Mouse (Mus musculus) stomach, embryonic 14.5 days (tissue): Measurements from ENCODE around the gene Rabgap1l. TPM values are rescaled to one million over a fixed set of nuclear protein-coding genes. Genes with fewer than 3 reads are reported as not detected.

Source experiments
- ATAC-seq: fragments of 200-750 bp; cut with Nextera tagmentation; 2 replicates; pipeline ENCODE4 v1.8.0; 2017; ENCODE audit warnings: low read depth, moderate TSS enrichment; ENCODE audit not compliant: insufficient number of reproducible peaks, insufficient read depth, low FRiP score
- H3K27ac ChIP-seq: fragments of 300-500 bp; sonication (generic); 2 replicates; pipeline ENCODE4 v1.5.1; 2014; ENCODE audit warnings: mild to moderate bottlenecking, low read length, moderate library complexity, mixed read lengths
- H3K27me3 ChIP-seq: fragments of 300-500 bp; sonication (generic); 2 replicates; pipeline ENCODE4 v1.6.1; 2014; ENCODE audit warnings: low read length, control low read depth, mixed read lengths; ENCODE audit not compliant: control insufficient read depth, insufficient read depth
- H3K36me3 ChIP-seq: fragments of 300-500 bp; sonication (generic); 2 replicates; pipeline ENCODE4 v1.6.1; 2014; ENCODE audit warnings: mild to moderate bottlenecking, control low read depth, low read length, moderate library complexity, mixed read lengths; ENCODE audit not compliant: control insufficient read depth, insufficient read depth
- H3K4me1 ChIP-seq: fragments of 300-500 bp; sonication (generic); 2 replicates; pipeline ENCODE4 v1.6.1; 2014; ENCODE audit warnings: low read length, control low read depth, mixed read lengths; ENCODE audit not compliant: control insufficient read depth, insufficient read depth
- H3K4me2 ChIP-seq: fragments of 300-500 bp; sonication (generic); replicated peaks from 2 replicates; pipeline ENCODE4 v1.6.1; 2014; ENCODE audit warnings: low read depth, low read length, control low read depth
- H3K4me3 ChIP-seq: fragments of 300-500 bp; sonication (generic); 2 replicates; pipeline ENCODE4 v1.5.1; 2014; ENCODE audit warnings: low read depth, low read length, control low read depth
- H3K9ac ChIP-seq: fragments of 300-500 bp; sonication (generic); replicated peaks from 2 replicates; pipeline ENCODE4 v1.6.1; 2014; ENCODE audit warnings: low read depth, mild to moderate bottlenecking, control low read depth, low read length, moderate library complexity, mixed read lengths
- H3K9me3 ChIP-seq: fragments of 300-500 bp; sonication (generic); 2 replicates; pipeline ENCODE4 v1.6.1; 2016; ENCODE audit warnings: low read depth, low read length, control low read depth; ENCODE audit not compliant: control insufficient read depth
- WGBS: fragments of 180-500 bp; shearing (Covaris S2); extraction: QIAGEN DNeasy Blood & Tissue Kit; methylation state at CpG from one replicate; pipeline ENCODE4 v1.1.7; 2014; 5-methylcytosine and 5-hydroxymethylcytosine counted together
- polyA plus RNA-seq: library from polyadenylated mRNA; unstranded; fragments of >200 nt; fragmentation: Nextera tagmentation; extraction: Ambion mirVana; gene quantifications from 2 replicates; pipeline ENCODE4 v1.2.1, GENCODE M21; 2014

The Rabgap1l gene
- polyA plus RNA-seq, 1 experiment from 2014 or later = 26.7 TPM

GRCm38 (mm10) chr1:160704596-160704995, 88.4 kb downstream of the Rabgap1l start:
- no peak overlapping the region for H3K9ac ChIP-seq
- no peak overlapping the region for H3K4me2 ChIP-seq
- H3K27me3 ChIP-seq = no peaks in the 10 kb centered on the region
- 92% methylated on average over 2 of the region's 2 CpGs for WGBS
- no peaks in the 10 kb centered on the region for H3K9me3 ChIP-seq
- no peak overlapping the region for H3K27ac ChIP-seq
- no peaks in the 10 kb centered on the region for H3K36me3 ChIP-seq
- H3K4me1 ChIP-seq = no peaks in the 10 kb centered on the region
- no peak for ATAC-seq
- no peak overlapping the region for H3K4me3 ChIP-seq

- 97% methylated on average over 6 of the region's 6 CpGs for WGBS
- no peaks in the 10 kb centered on the region for H3K9me3 ChIP-seq
- ATAC-seq = no peak
Observed at GRCm38 (mm10) chr1:160703813-160704212, 89.2 kb downstream of the Rabgap1l start.

DNA sequence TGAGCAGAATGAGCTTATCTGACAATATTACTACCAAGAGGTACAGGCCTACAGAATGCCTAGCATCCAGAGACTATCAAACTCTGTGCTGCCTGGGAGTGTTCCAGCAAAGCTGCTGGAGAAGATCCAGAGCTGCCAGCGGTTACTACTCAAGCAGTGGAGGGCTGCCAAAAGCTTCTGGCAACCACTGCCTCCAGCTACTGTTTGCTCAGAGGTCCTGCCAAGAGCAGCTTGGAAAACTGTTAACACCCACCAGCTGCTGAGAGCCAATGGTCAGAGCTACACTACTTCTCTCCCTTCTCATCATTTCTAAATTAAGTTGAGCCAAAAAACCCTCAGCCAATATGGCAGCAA, 99.9 kb downstream of the Rabgap1l start:
- Histone ChIP-seq H3K27me3 (no peaks in the 10 kb centered on the region), H3K4me3 (no peak overlapping the region), H3K36me3 (no peaks in the 10 kb centered on the region), H3K9ac (no peak overlapping the region), H3K4me1 (no peaks in the 10 kb centered on the region), H3K9me3 (no peaks in the 10 kb centered on the region), H3K4me2 (no peak overlapping the region), H3K27ac (no peak overlapping the region)
- 28% methylated on average over 1 of the region's 1 CpGs for WGBS
- ATAC-seq = peak; percentile 87; the same call in 1 of the 2 replicates

More at GRCm38 (mm10) chr1:160703813-160704212, 89.2 kb downstream of the Rabgap1l start:
- H3K27ac ChIP-seq = no peak overlapping the region
- H3K27me3 ChIP-seq = no peaks in the 10 kb centered on the region
- H3K4me1 ChIP-seq = no peaks in the 10 kb centered on the region
- H3K9ac ChIP-seq = no peak overlapping the region
- no peak overlapping the region for H3K4me2 ChIP-seq
- no peaks in the 10 kb centered on the region for H3K36me3 ChIP-seq
- no peak overlapping the region for H3K4me3 ChIP-seq

DNA sequence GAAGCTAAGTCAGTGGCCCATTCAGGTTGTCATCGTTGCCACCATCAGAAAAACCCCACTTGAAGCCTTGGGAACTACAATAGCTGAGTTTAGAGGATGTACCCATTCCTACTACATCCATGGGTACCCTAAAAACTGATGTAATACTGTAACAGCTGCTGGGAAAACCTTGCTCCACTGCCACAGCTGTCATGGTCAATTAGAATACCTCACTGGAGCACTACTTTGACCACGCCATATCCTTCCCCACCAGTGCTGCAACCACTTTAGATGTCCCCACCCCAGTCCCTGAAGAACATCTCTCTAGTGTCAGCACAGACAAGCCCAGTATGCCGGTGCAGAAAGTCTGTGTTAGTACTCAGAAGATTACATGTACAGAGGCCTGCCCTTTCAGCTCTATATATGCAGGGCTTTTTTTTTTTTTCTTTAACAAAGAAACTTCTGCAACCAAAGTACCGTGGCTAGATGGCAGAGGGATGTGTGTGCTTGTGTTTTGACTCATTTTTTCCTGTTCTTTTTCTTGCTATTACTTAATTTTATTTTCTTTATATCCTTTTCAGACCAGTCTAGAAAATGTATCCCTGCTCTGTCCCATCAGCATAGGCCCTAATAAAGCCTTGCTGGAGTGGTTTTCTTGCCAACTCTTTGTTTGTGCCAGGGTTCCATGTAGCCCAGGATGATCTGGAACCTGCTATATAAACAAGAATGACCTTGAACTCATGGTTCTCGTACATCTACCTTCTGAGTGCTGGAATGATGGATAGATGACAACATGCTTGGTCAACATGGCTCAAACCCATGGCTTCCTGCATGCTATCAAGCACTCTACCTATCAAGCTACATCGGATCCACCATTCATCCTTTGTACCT, 100.6 kb downstream of the Rabgap1l start:
- H3K9ac ChIP-seq = no peak overlapping the region
- ATAC-seq = no peak
- no peak overlapping the region for H3K4me3 ChIP-seq
- H3K9me3 ChIP-seq = no peaks in the 10 kb centered on the region
- no peak overlapping the region for H3K4me2 ChIP-seq
- no peaks in the 10 kb centered on the region for H3K4me1 ChIP-seq
- no peaks in the 10 kb centered on the region for H3K27me3 ChIP-seq
- no peak overlapping the region for H3K27ac ChIP-seq
- H3K36me3 ChIP-seq = no peaks in the 10 kb centered on the region
- WGBS = 80% methylated on average over 6 of the region's 6 CpGs

DNA sequence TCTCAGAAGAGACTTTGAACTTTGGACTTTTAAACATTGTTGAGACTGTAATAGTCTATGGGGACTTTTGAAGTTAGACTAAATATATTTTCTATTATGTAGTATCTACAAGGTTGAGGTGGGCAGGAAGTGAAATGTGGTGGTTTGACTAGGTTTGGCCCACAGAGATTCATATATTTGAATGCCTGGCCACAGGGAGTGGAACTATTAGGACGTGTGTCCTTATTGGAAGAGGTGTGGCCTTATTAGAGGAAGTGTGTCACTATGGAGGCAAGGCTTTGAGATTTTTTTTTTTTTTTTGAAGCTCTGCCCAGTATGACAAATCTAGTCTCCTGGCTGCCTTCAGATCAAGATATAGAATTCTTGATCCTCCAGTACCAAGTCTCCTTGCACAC, 101.8 kb downstream of the Rabgap1l start:
- no peaks in the 10 kb centered on the region for H3K4me1 ChIP-seq
- no peaks in the 10 kb centered on the region for H3K36me3 ChIP-seq
- no peak overlapping the region for H3K4me2 ChIP-seq
- H3K4me3 ChIP-seq = no peak overlapping the region
- no peak overlapping the region for H3K9ac ChIP-seq
- 84% methylated on average over 1 of the region's 1 CpGs for whole genome bisulfite sequencing
- no peak overlapping the region for H3K27ac ChIP-seq
- no peaks in the 10 kb centered on the region for H3K27me3 ChIP-seq
- H3K9me3 ChIP-seq = peaks cover 3% of the 10 kb centered on the region; the same call in 1 of the 2 replicates
- no peak for ATAC-seq

DNA sequence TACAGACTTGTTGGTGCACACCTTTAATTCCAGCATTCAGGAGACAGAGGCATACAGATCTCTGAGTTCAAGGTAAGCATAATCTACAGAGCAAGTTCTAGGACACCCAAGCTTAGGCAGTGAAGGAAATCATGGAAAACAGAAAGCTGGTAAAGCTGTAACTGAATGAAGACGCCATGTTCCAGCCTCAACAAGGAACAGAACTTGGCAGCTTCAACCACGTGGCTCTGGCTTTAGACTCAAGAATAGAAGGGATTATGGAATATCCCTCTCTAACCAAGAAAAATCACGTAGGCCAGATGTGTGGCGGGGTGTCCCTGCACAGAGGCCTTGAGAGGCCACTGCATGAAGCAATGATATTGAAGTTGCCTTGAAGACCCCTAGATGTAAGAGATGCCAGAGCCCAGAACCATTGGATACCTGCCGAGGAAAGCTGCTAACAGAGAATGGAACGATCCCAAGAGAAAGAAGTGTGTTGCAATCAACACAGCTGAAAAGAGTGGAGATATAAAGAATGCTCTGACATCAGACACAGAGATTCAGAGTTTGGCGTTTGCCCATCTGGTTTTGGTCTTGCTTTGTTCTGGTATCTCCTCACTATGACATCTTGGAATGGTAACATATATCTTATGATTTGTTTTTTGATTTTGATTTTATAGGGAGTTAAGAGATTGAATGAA, 102.4 kb downstream of the Rabgap1l start:
- Histone ChIP-seq H3K4me3 (no peak overlapping the region), H3K36me3 (no peaks in the 10 kb centered on the region), H3K27ac (no peak overlapping the region), H3K9ac (no peak overlapping the region), H3K4me1 (no peaks in the 10 kb centered on the region), H3K27me3 (no peaks in the 10 kb centered on the region), H3K4me2 (no peak overlapping the region), H3K9me3 (peaks cover 7% of the 10 kb centered on the region; the same call in 1 of the 2 replicates)
- ATAC-seq = no peak
- 92% methylated on average over 7 of the region's 7 CpGs for WGBS

- H3K4me3 ChIP-seq = no peak overlapping the region
- no peak for ATAC-seq
- no peaks in the 10 kb centered on the region for H3K27me3 ChIP-seq
Observed at GRCm38 (mm10) chr1:160689511-160689910, 103.5 kb downstream of the Rabgap1l start.

GRCm38 (mm10) chr1:160684251-160684650, 108.8 kb downstream of the Rabgap1l start:
- no peak overlapping the region for H3K27ac ChIP-seq
- H3K27me3 ChIP-seq = no peaks in the 10 kb centered on the region
- H3K4me2 ChIP-seq = no peak overlapping the region
- no peaks in the 10 kb centered on the region for H3K4me1 ChIP-seq
- H3K36me3 ChIP-seq = no peaks in the 10 kb centered on the region
- no peak overlapping the region for H3K9ac ChIP-seq
- no peak for ATAC-seq
- no peak overlapping the region for H3K4me3 ChIP-seq
- peaks cover 7% of the 10 kb centered on the region; the same call in 1 of the 2 replicates for H3K9me3 ChIP-seq
- 94% methylated on average over 2 of the region's 2 CpGs for WGBS

More at GRCm38 (mm10) chr1:160689511-160689910, 103.5 kb downstream of the Rabgap1l start:
- no peak overlapping the region for H3K9ac ChIP-seq
- no peaks in the 10 kb centered on the region for H3K4me1 ChIP-seq
- H3K9me3 ChIP-seq = peaks cover 7% of the 10 kb centered on the region; the same call in 1 of the 2 replicates
- H3K4me2 ChIP-seq = no peak overlapping the region
- H3K27ac ChIP-seq = no peak overlapping the region
- H3K36me3 ChIP-seq = no peaks in the 10 kb centered on the region
